Mouse (Mus musculus) 3T3-L1 (cell line): ENCODE measurements around the gene Sri.

ENCODE experiments used
- DNase-seq: peaks from one replicate; pipeline ENCODE4 v3.0.0-alpha.2; 2015; ENCODE audit warnings: low read depth, low spot score

Sri gene

GRCm38 (mm10) chr5:8111691-8112090 is 65.8 kb downstream of the Sri start:
- no peak for DNase-seq

DNA sequence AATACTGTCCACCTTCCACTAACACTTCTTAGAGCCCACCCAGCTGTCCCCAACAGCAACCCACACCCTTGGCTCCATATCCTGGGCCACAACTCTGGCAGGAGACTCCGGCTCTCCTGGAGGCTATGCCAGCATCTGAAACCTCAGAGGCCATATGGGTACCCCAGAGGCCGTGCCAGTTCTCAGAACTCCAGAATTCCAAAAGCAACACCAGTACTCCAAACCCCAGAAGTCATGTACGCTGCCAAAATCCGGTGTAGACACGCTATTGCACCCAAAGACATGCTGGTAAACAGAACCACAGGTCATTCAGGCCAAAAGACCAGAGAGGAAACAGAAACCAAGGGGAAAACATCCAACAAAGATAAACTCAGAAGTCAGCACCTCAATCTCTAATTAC is 66.4 kb downstream of the Sri start:
- DNase-seq, result no peak

DNA sequence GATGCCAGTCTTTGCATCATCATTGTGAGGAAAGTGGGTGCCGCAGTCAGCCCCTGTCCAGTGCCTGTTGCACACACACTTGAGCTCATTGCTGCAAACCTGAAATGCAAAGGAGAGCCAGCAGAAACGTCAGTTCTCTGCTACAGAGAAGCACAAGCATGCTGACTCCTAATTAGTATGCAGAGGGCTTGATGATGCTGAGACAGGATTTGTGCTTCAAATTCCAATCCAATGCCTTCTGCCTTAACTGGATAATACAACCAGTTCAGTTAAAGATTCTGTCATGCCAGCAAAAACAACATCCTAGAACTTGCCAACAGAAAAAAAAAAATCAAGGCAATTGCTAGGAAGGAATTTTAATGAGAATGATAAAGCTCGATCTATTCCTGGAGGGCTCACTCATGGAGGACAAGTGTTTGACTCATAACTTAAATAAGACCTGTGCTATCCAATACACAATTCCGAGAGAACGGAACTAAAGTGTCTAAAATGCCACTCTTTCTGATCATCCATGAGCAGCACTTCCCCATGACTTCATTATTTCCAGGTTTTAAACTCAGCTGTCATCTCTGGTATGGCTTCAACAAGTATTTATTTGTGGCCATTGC is 70.8 kb downstream of the Sri start:
- peak; percentile 39 for DNase-seq
